Mouse (Mus musculus) hindbrain, postnatal 0 days (tissue): Measurements from ENCODE around the gene Ugt2b38. TPM values are rescaled to one million over a fixed set of nuclear protein-coding genes. Genes with fewer than 3 reads are reported as not detected.

Experiments used
- polyA plus RNA-seq: library from polyadenylated mRNA; unstranded; fragments of >200 nt; fragmentation: Nextera tagmentation; extraction: Ambion mirVana; gene quantifications from 2 replicates; pipeline ENCODE4 v1.2.1, GENCODE M21; 2015
- total RNA-seq: library from RNA; depleted of rRNA; stranded (reverse); fragments of >200 nt; gene quantifications from 2 replicates; pipeline ENCODE4 v1.2.3, GENCODE M21; 2014; rRNA removed

Gene Ugt2b38
- total and polyA plus RNA-seq, 2 experiments from 2014 or later, result not detected

Other genes starting within 250 kb of the Ugt2b38 start
- not detected in 2 replicates for gene Ugt2b37, start 169.4 kb downstream of the Ugt2b38 start, total RNA-seq
- gene Ugt2b37, start 169.4 kb downstream of the Ugt2b38 start, polyA plus RNA-seq, result not detected in 2 replicates
- gene Ugt2a3, start 87.0 kb downstream of the Ugt2b38 start, total RNA-seq, result not detected in 2 replicates
- not detected in 2 replicates for gene Ugt2a3, start 87.0 kb downstream of the Ugt2b38 start, polyA plus RNA-seq
- gene Ugt2a2, start 58.1 kb upstream of the Ugt2b38 start, total RNA-seq, result 0.36 TPM in 1 of 2 replicates, not detected in the other
- gene Ugt2a2, start 58.1 kb upstream of the Ugt2b38 start, polyA plus RNA-seq, result 0.14 TPM in 1 of 2 replicates, not detected in the other
- not detected in 2 replicates for gene Gm43638, start 62.6 kb upstream of the Ugt2b38 start, total RNA-seq
- gene Gm43638, start 62.6 kb upstream of the Ugt2b38 start, polyA plus RNA-seq, result not detected in 2 replicates
- gene Ugt2a1, start 66.7 kb upstream of the Ugt2b38 start, total RNA-seq, result not detected in 2 replicates
- not detected in 2 replicates for gene Ugt2a1, start 66.7 kb upstream of the Ugt2b38 start, polyA plus RNA-seq
- gene Sult1b1, start 114.0 kb upstream of the Ugt2b38 start, total RNA-seq, result not detected in 2 replicates
- gene Sult1b1, start 114.0 kb upstream of the Ugt2b38 start, polyA plus RNA-seq, result not detected in 2 replicates
- not detected in 2 replicates for gene Sult1d1, start 144.8 kb upstream of the Ugt2b38 start, total RNA-seq
- not detected in 2 replicates for gene Sult1d1, start 144.8 kb upstream of the Ugt2b38 start, polyA plus RNA-seq
- not detected in 2 replicates for gene Sult1e1, start 167.4 kb upstream of the Ugt2b38 start, total RNA-seq
- gene Sult1e1, start 167.4 kb upstream of the Ugt2b38 start, polyA plus RNA-seq, result not detected in 2 replicates
- gene Csn1s1, start 242.0 kb upstream of the Ugt2b38 start, total RNA-seq, result not detected in 2 replicates
- gene Csn1s1, start 242.0 kb upstream of the Ugt2b38 start, polyA plus RNA-seq, result 0.18 TPM in 1 of 2 replicates, not detected in the other